Mouse (Mus musculus): ENCODE measurements around the gene Tia1.
A peak's percentile ranks its signal among the peaks of the same experiment; 100 is the strongest.

Gene Tia1

DNA sequence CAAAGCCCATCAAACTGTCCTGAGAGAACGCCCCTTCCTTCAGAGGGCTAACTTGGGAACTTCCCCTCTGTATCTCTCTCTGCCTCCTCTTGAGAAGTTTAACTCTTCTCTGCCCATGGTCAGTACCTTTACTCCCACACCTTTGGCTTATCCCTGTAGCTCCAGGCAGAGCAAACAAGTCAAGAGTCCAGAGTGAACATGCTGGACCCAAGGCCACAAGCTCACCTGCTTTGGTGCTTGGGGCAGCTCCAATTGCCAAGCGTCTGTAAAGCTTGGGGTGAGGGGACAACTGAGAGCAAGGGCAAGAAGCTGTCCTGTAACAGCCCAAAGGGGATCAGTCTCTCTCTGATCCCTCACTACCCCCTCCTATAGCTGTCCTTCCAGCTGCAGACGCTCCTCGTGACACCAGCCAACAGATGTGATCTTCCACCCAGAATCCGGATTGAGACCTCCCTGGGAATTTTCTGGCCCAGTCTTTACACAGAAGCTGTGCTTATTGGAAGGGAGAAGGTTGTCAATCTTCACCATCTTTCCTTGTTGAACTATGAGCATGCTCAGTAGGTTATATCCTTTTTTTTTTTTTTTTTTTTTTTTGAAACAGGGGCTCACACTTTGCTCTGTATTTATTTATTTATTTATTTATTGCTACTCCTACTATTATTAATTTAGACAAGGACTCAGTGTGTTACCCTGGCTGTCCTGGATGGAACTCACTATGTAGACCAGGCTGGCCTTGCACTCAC lies 18.5 kb upstream of the Tia1 start:
- DNase-seq (ENCODE audit: low read depth, low spot score): no peak

DNA sequence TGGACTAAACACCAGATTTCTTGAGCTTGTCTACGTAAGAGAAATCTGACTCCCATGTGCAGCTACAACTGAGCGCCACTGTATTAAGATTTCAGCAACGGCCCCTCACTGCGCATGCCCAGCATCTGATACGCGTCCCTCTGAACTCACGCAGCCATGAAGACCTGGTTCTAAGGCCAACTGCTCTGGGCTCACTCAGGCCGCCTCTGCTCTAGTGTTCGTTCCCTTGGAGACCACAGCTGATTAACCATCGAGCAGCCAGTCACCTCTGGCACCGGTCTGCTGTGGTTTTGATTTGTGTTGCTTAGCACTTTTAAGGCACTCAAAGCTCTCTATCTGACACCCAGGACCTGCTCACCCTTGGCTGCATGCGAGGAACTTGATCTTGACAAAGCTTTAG lies 16.7 kb upstream of the Tia1 start:
- no peak for DNase-seq (ENCODE audit: low read depth, low spot score)

DNA sequence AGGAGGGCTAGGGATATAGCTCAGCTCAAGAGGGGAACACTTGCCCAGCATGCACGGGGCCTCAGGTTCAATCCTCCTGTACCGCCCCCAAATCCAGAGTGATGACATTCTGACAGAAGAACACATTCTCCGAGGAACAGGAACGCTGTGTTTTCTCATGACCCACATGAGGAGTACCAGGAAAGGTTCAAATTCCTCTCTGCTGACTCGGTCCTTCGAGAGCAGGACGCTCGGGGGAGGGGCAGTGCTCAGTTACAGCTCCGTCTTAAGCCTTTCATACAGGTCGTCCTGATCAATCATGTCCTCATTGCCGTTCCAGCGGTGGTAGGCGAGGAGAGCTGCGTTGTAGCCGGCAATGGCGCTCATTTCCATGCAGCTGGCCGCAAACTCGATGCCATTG lies 15.6 kb upstream of the Tia1 start:
- DNase-seq (ENCODE audit: low read depth, low spot score): no peak

DNA sequence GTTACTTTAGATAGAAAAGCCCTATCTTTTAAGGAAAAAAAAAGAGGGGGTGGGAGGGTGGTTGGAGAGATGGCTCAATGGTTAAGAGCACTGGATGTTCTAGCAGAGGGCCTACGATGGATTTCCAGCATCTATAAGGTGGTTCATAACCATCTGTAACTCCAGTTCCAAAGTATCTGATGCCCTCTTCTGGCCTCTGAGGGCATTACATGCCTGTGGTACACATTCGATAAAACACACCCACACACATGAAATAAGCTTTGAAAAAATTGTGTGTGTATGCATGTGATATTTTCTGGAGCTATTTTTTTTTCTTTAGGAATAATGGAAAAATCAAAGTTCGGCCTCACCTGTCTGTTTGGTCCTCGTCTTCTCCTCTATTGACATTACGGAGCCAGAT lies 12.7 kb upstream of the Tia1 start:
- peak; percentile 37 for DNase-seq (ENCODE audit: low read depth, low spot score)

DNA sequence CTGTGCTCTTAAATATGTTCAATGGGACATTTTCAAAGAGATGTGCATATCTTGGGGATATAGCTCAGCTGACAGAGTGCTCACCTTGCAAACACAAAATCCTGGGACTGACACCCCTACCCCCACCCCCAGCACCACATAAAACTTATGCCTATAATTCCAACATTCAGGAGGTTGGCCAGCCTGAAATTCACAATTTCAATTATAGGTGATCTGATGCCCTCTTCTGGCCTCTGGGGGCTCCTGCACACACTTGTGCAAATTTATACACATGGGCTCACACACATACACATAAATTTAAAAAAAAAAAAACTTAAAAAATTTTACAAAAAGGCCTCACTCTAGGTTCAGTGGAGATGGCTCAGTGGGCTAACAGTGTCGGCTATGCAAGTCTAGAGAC lies 10.8 kb upstream of the Tia1 start:
- no peak for DNase-seq (ENCODE audit: low read depth, low spot score)

DNA sequence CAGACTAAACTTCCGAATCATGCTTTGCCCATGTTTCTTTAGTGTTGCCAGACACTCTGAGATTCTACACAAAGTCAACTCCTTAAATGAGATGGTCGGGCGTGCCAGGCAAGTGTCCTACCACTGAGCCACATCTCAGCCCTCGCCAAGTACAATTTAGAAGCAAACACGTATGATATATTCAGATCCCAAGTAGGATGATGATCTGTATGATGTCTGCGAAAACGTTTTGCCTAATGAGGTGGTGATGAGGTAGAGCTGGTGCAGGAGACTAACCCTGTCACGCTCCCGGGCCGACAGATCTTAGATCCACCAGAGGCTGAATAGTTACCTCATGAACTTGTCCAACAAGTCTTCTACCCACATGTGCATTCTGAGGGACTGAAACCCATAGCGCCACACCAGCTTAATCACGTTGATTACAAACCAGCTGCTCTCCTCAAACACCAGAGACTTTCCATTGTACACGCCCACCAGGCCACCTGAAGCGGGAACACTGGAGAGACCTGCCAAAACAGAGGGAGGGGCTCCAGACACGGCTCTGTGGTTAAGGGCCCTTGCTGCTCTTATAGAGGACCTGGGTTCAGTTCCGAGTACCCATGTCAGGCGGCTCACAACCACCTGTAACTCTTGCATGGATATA lies 9.8 kb upstream of the Tia1 start:
- DNase-seq (ENCODE audit: low read depth, low spot score): no peak

DNA sequence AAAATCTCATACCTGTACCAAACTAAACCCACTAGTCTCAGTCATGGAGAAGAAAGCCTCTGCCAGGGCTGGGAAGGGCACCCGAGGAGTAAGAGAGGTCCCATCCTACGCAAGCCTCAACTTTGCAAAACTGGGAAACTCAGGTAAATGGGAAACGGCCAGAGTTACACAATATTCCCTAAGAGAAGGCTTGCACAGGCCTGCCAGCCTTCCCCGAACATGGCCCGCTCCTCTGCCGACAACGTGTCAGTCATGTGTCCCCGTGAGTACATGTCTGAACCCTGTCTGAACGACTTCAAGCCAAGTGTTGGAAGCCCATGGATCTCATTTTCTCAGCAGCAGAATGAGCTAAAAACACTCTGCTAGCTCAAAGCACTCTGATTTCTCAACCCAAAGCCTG lies 9.0 kb upstream of the Tia1 start:
- DNase-seq (ENCODE audit: low read depth, low spot score): no peak

DNA sequence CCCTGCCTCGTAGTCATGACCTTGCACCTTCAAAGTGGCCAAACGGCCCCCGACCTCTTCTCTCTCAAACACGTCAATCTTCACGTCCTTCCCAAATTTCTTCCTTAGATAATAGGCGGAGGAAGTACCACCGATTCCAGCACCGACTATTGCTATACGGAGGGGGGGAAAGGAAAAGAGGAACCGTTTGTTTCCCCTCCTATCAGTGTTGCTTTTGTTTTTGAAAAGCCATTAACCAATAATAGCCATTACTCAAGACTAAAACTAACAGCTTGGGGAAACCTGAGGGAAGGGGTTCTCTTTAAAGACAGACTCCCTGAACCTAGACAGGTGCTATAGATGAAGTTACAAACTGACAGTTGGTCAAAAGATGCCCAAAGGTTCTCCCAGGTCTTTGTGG lies 8.1 kb upstream of the Tia1 start:
- DNase-seq (ENCODE audit: low read depth, low spot score): peak; percentile 66

DNA sequence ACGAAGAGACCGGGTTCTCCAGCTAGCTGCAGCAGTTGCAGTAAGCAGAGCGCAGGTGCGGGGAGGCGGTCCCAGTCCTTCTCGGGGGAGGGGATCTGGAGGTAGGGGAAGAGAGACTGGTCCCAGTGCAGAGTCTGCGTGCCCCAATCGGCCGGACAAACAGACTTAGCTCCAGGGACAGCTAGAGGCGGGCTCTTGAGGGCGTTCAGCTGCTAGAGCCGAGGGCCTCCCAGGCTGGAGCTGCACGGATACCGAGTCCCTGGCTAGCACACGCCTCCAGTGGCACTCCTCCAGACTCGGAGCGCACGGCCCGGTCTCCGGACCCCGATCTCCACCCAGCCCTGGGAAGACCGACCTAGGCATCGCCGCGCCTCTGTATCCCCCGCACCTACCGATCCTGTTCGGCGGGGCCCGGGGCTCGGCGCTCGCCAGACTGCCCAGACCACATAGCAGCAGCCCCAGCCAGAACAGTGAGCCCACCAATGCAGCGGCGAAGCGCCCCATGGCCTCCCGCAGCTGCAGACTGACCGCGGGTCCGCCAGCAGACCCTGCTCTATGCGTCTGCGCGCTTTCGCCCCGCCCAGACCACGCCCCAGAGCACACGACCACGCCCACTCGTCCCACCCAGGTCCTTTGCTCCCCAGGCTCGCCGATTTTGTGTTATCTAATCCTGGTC lies 7.3 kb upstream of the Tia1 start, which contains the start of gene Pcyox1:
TSS of gene Pcyox1 (minus strand) at position 574 of the 676 bp plus-strand sequence.
- DNase-seq (ENCODE audit: low read depth, low spot score): peak; percentile 92

DNA sequence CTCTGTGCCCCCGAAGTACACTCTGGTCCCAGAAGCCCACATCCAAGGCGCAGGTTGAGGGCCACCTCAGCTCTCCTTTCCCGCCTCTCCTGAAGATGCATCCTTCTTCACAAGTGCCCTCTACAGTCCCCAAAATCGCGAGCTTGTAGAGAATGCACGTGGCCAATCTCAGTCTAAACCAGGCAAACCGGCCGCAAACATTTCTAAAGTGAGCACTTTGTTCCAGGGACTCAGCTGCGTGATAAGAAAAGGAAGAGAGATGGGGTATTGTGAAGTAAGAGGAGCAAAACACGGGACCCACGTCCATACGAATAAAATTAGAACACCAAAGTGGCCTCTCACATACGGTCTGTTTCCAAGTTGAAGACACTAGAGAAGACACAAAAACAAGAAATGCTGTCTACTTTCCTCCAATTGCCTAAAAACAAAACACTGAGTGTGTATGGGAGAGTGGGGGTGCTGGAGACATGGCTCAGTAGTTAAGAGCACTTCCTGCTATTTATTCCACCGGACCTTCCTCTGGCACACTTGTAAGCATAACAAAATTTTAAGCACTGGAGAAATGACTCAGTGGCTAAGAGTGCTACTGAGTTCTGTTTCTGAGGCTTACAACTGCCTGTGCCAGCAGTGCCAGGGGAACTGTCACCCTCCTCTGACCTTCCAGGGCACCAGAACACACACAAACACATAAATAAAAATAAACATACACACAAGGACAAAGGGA lies 6.6 kb upstream of the Tia1 start:
- no peak for DNase-seq (ENCODE audit: low read depth, low spot score)

DNA sequence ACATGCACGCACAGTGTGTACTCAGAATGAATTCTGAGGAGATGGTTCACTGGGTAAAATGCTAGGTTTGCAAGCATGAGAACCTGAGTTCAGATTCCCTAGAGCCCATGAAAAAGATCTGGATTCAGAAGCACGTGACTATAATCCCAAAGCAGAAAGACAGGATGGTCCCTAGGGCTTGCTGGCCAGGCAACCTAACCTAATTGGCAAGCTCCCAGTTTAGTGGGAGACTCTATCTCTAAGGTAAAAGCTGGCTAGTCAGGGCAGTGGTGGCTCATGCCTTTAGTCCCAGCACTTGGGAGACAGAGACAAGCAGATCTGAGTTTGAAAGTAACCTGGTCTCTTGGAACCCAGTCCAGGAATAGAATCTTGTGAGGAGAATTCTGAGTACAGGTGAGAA lies 5.0 kb upstream of the Tia1 start:
- DNase-seq (ENCODE audit: low read depth, low spot score): no peak

DNA sequence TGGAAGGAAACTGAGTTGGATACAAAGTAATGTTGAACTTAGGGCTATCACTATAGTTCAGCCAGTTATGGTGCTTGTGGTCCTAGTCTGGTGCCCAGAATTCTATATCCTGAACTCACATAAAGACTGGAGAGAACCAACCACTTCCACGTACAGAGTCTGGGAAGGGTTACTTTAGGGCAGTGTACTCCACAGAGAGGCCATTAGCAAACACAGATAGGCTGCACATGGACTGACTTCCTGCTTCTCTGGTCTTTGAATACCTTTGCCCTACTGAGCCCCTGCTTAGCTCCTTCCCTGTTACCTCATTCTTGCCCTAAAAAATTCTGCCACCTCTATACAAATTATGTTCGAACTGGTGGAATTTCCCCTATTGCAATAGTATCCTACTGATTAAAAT lies 4.0 kb upstream of the Tia1 start:
- DNase-seq (ENCODE audit: low read depth, low spot score): no peak

DNA sequence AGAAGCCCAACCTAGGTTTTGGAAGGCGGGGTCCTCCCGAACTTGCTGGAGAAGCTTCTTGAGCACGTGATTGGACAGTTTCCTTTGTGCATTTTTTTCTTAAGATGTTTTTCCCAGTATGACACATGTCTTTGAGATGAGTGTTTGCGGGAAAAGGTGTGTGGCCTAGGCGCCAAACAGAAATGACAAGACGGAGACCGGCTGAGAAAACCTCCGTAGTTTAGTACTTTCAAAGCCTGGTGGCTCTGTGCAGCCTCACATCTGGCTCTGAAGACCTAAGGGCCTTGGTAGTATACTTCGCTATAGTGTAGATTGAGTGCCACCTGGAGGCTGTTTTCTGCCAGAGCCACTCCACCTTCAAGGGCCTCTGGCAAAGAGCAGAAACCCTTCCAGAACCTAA lies 3.0 kb upstream of the Tia1 start:
- DNase-seq (ENCODE audit: low read depth, low spot score): peak; percentile 87

DNA sequence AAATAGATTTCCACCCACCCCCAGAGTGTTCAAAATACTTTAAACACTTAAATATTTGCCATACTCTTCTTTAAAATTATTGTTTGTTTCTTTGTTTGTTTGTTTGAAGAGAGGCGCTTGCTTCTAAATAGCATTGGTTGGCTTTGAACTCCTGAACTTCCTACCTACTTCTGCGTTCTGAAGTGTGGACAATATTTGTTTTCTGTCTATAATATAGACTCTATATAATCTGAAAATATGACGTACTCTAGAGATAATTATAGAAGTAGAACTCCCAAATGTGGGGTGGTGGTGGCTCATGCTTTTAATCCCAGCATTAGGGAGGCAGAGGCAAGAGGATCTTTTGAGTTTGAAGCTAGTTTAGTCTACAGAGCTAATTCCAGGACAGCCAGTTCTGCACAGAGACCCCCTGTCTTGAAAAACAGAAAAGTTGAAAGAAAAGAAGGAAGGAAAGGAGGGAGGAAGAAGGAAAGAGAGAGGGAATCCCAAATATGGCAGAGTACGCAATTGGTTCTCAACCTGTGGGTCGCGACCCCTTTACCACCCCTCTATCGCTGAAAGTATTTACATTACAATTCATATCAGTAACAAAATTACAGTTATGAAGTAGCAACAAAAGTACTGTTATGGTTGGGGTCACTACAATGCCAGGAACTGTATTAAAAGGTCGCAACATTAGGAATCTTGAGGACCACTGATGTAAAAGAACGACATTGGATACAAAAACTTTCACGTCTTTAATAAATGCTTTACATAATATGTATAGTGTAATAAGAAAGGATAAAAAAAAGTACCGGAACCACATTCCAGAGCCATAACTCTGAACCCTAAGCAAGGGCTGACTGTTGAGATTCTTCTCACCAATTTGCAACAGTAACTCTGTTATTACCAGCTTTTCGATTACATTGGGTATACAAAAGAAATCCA lies 1.1 kb upstream of the Tia1 start:
- DNase-seq (ENCODE audit: low read depth, low spot score): peak; percentile 48

DNA sequence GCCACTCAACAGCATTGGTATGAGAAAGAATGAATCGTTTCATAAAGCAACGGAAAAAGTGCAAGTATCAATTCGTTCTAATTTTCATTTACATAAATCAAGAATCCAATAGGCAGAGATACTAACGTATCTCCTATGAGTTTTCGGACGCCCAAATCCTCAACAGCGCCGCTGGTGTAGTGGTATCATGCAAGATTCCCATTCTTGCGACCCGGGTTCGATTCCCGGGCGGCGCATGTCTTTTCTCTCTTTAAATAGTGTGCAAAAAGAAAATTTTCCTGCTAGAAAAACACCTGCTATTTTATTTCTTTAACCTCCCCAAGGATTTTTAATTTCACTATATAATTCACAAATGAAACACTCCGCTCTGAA lies 305 bp upstream of the Tia1 start:
- DNase-seq (ENCODE audit: low read depth, low spot score): peak; percentile 93

DNA sequence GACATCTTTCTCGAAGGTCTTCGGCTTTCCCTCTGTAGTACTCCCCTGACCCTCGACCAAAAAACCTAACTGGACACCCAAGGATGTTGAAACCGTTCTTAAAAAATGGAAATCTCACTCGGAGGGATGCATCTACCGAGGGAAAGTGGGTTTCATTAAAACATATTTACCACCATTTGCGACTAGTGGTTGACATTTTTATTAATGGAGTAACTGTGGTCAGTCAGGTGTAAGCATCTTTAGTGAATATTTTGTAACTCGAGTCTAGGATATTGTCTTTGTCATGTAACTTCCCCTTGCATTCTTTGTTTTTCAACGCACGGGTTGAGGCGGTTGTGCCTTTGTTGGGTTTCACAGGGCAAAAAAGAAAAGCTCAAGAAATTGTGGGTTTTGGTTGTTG lies 977 bp downstream of the Tia1 start:
- peak; percentile 68 for DNase-seq (ENCODE audit: low read depth, low spot score)

DNA sequence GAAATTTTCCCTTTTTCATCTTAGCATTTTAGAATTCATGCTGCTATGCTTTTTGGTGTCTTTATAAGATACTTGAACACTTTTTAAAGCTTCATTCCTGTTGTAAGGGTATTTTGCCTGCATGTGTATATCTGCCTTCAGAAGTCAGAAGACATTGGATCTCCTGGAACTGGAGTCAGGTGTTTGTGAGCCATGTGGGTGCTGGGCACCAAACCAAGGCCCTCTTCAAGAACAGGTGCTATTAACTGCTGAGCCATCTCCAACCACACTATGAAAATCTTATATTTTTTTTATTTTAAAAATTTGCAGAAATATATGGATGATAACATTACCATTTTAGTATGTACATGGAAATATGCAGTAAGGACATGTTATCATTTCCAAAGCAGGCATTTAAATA lies 2.3 kb downstream of the Tia1 start:
- no peak for DNase-seq (ENCODE audit: low read depth, low spot score)

DNA sequence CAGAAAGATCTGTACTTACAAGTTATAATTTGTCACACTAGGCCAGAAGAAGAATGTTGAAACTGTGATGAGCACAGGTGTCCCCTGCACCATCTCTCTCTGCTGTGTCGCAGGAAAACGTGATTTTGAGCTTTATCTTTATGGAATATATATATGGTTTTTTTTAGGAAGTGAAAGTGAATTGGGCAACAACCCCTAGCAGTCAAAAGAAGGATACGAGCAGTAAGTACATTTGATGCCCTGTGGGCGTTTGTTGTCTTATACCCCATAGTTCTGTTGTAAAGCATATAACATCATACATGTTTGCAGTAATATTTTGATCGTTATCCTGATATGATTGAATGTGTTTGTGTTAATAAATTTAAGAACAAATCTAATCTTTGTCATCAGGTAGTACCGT lies 14.7 kb downstream of the Tia1 start:
- no peak for DNase-seq (ENCODE audit: low read depth, low spot score)

DNA sequence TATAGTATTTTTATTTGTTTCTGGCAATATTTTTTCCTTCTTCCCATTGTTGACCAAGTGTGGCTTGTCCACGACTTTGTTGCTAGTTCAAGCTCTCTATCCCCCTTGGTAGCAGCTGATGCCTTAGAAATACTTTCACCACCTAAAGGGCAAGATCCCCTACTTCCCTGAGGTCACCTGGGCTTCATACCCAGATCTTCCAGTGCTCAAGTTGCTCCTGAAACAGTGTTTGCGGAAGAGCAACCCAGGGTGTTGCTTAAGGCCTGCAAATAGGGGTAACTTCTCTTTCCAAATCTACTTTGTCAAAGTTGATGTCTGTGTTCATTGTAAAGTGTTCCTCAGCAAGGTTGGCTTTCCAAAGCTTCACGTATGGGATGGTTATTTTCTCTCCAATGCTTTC lies 15.2 kb downstream of the Tia1 start:
- DNase-seq (ENCODE audit: low read depth, low spot score): no peak

DNA sequence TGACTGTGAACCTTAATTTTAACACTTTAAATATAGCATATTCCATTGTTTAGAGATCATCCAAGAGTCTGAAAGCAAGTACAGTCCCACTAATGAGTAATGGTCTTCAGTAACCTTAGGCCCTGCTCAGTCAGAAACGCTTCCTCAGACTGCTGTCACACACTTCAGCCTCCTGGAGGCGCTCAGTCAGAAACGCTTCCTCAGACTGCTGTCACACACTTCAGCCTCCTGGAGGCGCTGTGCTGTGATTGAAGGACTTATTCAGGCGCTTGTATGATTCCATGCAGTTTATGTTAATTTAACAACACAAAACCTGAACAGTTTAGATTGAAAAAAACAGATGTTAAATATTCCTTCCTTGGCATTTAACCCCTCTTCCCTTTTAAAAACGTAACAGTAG lies 16.5 kb downstream of the Tia1 start:
- peak; percentile 54 for DNase-seq (ENCODE audit: low read depth, low spot score)

DNA sequence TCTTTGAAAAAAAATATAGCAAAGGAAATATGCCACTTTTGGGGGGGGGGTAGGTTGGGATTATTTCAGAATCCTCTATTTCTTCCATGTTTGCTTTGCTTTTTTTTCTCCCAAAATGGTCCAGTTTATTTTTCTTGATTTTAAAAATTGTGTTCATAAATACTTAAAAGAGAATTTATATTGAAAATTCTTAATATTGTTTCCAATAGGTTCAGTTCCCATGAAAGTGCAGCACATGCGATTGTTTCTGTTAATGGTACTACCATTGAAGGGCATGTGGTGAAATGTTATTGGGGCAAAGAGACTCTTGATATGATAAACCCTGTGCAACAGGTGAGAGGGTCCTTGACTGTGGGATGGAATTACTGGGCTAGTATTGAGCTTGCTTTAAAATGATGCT lies 22.3 kb downstream of the Tia1 start, which contains the start of gene Gm44790:
TSS of gene Gm44790 (plus strand) at position 301 of the 400 bp plus-strand sequence.
- DNase-seq (ENCODE audit: low read depth, low spot score): no peak

Measured in A20 (cell line).